Mouse (Mus musculus) cortical plate, adult 2 months (tissue): ENCODE measurements around the gene Cdc14b.
"Not testable (repeated sequence)": the region's sequence is repeated elsewhere in the genome, so short reads cannot be mapped to it uniquely, and the experiment has no call there.

Experiments
- CTCF ChIP-seq: fragments of 200-500 bp; IDR thresholded peaks from 2 replicates; pipeline ENCODE4 v1.5.1; 2011; ENCODE audit warnings: mild to moderate bottlenecking, control low read depth, low read length; ENCODE audit not compliant: insufficient read depth; ENCODE audit errors: extremely low read depth
- POLR2A ChIP-seq: fragments of 200-500 bp; IDR thresholded peaks from 2 replicates; pipeline ENCODE4 v1.6.1; 2011; ENCODE audit warnings: mild to moderate bottlenecking, low read length, control low read depth; ENCODE audit not compliant: insufficient read depth; ENCODE audit errors: extremely low read depth

DNA sequence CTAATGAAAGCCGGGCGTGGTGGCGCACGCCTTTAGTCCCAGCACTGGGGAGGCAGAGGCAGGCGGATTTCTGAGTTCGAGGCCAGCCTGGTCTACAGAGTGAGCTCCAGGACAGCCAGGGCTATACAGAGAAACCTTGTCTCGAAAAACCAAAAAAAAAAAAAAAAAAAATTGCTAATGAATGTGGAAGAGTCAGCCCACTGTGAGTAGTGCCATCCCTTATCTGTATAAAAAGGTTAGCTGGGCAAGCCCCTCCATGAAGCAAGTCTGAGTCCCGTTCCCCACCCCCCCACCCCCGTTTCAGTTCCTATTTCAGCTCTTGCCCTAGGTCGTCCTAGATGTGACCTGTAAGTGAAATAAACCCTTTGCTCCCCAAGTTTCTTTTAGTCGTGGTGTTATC is 20.9 kb downstream of the Cdc14b start:
- TF ChIP-seq CTCF, POLR2A: not testable (repeated sequence)
